Mouse (Mus musculus): ENCODE measurements around the gene Ctcf.

The Ctcf gene

DNA sequence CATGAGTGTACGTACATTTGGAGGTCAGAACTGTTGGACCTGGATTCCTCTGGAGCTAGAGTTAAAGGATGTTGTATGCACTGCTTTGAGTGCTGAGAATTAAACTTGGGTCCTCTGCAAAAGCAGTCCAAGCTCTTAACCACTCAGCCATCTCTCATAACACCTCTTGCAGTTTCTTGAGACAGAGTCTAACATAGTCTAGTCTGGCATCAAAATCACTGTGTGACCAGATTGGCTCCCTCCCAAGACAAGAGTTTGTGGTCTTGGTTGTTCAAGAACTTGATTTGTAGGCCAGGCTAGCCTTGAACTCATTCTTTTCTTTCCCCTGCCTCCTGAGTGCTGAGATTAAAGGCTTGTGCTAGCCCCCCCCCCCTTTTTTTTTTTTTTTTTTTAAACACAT lies 12.6 kb downstream of the Ctcf start:
- WGBS = 100% methylated on average over 1 of the region's 1 CpGs

DNA sequence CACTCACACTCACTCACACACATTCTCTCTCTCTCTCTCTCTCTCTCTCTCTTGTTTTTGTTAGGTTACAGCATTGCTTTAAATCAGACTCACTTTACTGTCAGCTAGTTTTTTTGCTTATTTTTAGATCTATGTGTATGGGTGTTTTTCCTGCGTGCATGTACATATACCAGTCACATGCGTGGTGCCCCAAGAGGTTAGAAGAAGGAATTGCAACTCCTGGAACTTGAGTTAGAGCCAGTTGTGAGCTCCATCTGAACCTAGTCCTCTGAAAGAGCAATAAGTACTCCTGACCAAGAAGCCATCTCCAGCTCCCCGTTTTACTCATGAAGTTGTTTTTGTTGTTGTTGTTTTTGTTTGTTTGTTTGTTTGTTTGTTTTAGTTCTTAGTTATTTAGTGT lies 24.8 kb downstream of the Ctcf start:
- 53% methylated on average over 3 of the region's 3 CpGs for WGBS

DNA sequence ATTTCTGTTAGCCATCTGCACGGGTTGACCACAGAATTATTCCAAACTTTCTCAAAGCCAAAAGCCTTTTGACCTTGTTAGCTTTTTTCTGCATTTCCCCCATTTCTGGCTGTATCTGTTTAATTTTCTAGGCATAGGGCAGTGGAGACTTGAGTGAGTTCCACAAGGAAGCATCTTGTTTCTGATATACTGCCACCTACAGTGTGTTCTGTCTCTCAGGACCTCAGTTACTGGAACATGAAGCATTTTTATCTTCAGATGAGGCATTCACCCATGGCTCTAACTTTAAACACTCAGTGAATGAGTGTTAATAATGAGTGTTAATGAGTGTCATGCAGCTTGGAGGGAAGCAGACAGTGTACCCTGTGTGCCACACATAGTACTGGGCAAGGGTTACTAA lies 41.5 kb downstream of the Ctcf start:
- 78% methylated on average over 1 of the region's 1 CpGs for WGBS

DNA sequence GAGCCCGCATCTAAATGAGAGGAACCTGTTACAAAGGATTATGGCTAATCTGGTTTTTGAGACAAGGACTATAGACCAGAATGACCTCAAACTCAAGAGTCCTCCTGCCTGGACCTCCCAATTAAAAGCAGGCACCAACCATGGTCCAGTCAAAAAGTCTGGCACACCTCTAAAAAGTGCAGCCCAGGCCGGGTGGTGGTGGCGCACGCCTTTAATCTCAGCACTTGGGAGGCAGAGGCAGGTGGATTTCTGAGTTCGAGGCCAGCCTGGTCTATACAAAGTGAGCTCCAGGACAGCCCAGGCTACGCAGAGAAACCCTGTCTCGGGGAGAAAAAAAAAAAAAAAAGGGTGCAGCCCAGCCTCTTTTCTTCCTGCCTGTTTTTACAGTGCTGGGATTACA lies 49.0 kb downstream of the Ctcf start:
- WGBS = 77% methylated on average over 7 of the region's 7 CpGs

DNA sequence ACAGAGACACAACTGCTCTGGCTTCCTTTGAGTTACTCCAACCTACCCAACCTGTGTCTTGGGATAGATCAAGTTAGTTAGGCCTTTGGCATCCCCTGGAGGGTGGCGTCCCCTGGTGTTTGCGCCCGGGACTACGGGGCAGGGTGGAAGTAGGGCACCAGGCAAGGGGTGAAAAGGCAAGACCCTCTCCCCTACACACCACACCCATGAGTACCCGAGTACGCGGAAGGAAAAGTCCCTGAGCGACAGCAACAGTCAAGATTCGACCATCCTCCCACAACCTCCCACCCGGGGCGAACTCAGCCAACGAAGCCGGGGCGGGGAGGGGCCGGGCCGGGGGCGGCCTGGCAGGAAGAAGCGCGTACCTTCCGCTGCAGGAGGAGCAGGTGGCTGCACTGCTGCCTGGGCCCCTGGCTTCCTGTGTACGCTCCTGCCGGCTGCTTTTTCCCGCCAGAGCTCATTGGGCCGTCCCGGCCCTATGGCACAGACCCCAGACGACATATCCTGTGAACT lies 49.5 kb downstream of the Ctcf start, which contains the start of gene Carmil2:
Gene Carmil2, plus strand, starts transcription at position 479 of the 513 bp plus-strand sequence.
- 8% methylated on average over 26 of the region's 26 CpGs for WGBS

DNA sequence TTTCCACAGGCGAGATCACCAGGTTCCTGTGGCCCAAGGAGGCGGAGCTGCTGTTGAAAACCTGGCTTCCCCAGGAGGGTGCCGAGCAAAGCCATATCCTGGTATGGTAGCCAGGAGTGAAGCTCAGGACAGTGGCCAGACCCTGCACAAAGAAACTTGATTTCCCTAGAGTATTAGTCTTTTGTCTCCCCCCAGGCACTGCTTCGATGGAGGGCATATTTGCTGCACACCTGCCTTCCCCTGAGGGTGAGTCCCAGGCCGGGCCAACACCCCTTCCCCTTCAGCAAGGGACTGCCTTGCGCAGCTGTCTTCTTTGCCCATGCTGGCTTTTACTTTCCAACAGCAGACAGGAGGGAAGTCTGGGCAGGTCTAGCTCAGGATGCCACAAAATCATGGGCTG lies 50.2 kb downstream of the Ctcf start:
- 67% methylated on average over 6 of the region's 6 CpGs for WGBS

DNA sequence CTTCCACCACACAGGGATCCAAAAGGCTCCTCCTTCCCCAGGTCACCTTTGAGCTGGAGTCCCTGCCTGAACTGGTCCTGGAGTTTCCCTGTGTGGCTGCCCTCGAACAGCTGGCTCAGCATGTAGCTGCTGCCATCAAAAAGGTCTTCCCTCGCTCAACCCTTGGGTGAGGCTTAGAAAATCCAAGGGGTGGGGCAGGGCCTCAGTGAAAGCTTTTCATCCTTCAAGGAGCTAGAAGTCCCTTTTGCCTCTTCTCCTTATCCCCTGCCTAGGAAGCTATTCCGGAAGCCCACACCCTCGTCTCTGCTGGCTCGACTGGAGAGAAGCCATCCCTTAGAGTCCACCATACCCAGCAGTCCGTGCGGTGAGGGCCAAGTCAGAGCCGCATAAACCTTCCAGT lies 51.1 kb downstream of the Ctcf start:
- WGBS = 77% methylated on average over 8 of the region's 8 CpGs

DNA sequence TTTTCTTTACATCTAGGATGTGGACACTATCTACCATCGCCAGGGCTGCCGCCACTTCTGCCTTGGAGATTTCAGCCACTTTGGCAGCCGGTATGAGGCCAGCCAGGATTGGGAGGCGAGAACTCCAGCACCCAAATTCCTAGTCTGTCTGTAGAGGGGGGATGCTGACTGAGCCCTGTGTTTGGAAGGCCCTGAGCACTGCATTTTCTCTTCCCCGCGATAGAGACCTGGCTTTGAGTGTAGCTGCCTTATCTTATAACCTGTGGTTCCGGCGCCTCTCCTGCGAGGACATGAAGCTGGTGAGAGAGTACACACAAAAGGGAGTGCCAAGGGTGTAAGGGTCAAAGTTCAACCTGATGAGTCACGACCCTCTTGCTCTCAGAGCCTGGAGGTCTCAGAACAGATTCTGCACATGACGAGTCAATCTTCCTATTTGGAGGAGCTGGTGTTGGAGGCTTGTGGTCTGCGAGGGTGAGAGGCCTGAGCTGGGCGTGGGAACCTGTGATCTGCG lies 51.9 kb downstream of the Ctcf start:
- 80% methylated on average over 14 of the region's 14 CpGs for WGBS

DNA sequence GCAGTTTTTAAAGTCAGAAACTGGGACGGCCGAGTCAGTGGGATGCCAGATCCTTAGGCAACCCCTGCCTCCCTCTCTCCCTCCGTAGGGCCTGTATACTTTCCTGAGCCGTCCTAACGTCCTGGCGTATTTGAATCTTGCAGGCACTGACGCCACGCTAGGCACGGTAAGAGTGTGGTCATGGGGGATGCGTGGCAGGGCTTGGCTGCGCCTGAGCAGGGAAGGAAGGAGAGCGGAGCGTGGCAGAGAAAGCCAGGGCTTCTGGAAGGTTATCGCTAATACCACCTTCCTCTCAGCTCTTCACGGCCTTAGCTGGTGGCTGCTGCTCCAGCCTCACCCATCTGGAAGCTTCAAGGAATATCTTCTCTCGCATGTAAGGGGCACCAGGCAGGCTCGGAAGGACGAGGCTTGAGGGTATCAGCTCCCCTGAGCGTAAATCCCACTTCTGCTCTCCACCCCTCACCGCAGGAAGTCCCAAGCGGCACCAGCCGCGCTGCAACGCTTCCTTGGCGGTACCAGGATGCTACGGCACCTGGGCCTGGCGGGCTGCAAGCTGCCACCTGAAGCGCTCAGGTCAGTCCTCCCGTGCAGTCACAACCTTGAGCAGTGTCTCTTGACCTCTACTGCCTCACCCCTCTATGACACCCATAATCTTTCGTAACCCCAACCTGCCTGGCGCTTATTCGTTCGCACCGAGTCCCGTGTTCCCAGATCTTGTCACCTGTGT lies 53.1 kb downstream of the Ctcf start:
- 77% methylated on average over 35 of the region's 35 CpGs for WGBS

DNA sequence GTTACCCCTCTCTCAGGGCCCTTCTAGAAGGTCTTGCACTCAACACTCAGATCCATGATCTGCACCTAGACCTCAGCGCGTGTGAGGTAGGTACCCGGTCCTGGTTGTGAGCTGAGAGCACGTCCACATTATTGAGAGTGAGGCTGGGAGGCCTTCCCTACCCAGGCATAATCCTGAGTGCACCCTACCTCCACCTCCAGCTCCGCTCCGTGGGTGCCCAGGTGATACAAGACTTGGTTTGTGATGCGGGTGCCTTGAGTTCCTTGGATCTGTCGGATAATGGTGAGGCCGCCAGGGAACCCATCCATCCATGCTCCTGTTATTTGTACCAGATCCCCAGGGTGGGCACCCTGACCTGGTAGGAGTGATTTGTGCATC lies 53.6 kb downstream of the Ctcf start:
- 95% methylated on average over 9 of the region's 9 CpGs for WGBS

DNA sequence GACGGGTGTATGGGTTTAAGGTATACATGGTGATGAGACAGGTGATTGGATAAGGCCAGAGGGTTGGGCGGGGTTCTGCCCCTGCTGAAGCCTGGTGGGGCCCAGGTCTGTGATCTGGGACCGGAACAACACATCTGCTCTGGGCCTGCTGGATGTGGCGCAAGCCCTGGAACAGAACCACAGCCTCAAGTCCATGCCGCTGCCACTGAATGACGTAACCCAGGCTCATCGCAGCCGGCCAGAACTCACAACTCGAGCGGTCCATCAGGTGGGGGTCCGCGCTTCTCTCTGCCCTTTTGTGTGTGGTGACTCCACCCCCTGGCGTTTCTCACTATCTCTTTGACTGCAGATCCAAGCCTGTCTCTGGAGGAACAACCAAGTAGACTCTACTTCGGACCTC lies 54.6 kb downstream of the Ctcf start:
- WGBS = 88% methylated on average over 14 of the region's 14 CpGs

DNA sequence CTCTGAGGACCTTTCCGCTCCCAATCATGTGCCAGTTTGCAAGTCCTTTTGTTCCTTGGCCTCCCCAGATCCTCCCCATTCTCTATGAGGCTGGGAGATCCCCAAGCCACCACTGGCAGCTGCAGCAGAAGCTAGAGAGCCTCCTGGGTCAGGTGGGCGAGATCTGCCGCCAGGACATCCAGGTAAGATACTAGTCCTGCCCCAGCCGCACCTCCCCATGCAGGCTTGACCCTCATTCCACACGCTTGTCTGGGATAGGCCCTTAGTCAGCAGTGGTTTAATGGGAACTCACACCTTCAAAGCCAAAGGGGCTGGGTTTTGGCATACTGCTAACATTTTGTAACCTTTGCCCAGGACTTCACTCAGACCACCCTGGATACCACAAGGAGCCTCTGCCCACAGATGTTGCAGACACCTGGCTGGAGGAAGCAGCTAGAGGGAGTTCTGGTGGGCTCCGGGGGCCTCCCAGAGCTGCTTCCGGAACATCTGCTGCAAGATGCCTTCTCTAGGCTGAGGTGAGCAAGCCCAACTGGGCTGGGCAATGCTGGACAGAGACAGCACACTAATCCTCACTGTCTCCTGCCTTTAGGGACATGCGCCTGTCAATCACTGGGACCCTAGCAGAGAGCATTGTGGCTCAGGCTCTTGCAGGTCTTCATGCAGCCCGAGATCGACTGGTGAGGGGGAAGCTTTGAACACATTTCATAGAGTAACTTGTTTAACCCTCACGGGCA lies 56.2 kb downstream of the Ctcf start:
- WGBS = 96% methylated on average over 11 of the region's 11 CpGs

DNA sequence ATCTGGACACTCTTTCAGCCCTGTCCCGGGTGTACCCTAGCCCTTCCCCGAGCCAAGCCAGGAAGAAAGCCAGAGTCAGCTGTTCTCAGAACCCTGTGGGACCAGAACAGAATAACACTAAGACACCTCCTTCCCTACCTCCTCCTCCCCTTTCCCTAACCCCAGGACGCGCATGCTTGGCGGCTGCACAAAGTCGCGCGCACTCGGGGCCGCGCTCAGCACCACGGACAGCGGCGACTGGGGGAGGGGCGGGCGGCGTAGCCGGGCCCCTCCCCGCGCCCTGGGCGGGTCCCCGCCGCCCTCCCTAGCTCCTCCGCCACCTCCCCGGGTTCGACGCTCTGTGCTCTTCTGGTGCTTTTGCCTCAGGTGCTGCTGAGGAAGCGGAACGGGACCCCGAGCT lies 57.3 kb downstream of the Ctcf start:
- 6% methylated on average over 30 of the region's 30 CpGs for WGBS

DNA sequence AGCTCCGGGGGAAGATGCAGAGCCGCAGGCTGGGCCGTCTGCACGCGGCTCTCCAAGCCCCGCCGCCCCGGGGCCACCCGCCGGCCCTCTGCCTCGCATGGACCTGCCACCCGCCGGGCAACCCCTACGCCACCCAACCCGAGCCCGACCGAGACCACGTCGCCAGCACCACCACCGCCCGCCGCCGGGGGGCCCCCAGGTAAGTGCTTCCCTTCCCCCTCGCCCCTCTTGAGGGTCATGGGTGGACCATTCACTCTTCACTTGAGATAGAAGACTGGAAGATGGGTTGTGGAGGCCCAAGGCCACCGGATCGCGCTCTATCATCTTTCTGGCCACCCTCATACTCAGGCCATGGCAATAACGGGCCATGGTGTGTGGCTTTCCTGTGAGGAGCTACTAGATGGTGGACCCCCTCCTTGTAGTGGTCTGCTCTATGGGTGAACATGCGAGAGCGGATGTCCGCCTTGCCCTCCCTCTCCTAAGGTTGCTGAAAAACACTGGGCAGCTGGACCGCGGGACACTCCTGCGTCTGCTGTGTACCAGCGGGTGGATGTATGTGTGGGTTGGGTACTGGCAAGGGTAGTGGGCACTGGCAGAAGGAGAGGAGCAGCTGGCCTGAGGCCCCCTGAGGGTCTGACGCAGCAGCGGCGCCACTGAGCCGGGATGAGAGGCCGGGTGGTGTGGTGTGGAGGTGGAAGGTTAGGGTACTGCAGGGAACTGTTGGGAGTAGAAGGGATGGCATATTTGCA lies 57.9 kb downstream of the Ctcf start:
- WGBS = 9% methylated on average over 40 of the region's 40 CpGs

DNA sequence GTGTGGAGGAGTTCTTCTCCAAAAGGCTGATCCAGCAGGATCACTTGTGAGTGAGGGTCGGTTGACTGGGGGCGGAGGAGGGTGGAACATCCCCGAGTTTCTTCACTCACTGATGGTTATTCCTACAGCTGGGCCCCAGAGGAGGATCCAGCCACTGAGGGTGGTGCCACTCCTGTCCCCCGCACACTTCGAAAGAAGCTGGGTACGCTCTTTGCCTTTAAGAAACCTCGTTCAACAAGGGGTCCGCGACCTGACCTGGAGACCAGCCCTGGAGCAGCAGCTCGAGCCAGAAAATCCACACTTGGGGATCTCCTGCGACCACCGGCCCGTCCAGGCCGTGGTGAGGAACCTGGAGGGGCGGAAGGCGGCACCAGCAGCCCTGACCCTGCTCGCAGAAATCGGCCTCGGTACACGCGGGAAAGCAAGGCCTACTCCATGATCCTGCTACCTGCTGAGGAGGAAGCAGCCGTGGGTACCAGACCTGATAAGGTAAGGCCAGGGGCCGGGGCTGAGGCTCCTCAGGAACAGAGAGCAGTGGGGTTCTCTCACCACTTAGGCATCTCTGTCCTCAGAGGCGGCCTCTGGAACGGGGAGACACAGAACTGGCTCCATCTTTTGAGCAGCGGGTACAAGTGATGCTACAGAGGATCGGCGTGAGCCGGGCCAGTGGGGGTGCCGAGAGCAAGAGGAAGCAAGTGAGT lies 58.9 kb downstream of the Ctcf start:
- 81% methylated on average over 30 of the region's 30 CpGs for WGBS

DNA sequence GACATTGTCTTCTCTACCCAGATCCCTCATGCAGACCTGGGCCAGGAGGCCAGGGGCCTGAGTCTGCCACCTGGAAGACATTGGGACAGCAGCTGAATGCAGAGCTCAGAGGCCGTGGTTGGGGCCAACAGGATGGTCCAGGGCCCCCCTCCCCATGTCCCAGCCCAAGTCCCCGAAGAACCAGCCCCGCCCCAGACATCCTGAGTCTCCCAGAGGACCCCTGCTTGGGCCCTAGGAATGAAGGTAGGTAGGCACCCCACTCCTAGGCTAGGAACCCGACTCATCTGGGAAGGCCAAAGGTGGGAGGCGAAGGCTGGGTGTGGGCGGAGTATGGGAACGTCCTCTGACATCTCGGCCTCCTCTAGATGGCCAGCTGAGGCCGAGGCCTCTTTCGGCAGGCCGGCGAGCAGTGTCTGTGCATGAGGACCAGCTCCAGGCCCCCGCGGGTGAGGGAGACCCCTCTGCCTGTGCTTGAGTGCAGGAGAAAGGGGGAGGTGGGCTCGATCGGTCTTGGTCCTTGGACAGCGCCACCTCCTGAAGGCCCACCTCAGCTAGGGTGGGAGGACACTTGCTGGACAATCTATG lies 60.9 kb downstream of the Ctcf start:
- 87% methylated on average over 17 of the region's 17 CpGs for WGBS

DNA sequence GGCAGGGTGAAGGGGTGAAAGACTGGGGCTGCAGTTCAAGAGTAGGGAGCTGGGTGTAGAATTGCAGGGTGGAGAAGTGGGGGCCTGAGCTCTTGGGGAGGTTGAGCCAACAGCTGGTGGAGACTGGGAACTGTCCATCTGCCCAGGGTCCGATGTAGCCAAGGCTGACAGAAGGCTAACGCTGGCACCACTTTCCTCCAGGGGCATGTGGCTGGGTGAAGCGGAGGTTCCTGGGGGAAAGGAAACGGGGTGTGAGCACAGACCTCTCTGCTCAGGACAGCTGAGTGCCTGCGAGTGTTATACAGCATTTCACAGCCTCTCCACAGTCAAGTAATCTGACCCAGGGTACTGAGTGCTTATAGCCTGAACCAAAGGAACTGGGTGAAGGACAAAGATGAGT lies 62.4 kb downstream of the Ctcf start:
- 72% methylated on average over 5 of the region's 5 CpGs for WGBS

DNA sequence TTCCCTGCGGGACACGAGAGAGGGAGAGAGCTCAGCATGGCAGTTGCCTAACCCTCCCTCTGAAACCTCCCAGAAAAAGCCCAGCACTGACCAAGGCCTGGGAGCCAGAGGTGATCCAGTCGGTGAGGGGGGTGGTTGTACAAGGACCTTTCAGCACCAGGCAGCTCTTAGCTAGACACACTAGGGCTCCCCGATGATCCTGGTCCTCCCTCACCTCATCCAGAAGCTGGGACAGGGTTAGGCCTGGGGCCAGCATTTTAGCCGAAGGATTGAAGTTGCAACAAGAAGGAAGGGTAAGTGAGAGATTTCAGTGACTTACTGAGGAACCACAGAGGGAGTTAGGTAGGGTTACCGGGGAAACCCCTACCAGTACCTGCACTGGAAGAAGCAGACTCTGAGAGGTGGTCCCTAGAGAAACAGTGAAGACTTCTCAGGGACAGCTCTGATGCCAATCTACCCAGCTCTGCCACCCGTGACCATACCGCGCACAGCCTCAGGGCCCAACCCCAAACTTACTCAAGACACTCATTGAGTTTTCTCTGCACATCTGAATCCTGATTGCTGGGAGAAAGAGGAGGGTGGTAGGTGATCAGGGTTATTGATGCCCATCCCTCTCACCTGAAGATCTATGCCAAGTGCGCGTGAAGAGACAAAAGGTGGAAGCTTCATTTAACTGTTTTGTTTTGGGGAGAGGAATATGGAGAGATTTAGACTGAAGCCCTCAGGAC lies 63.3 kb downstream of the Ctcf start:
- WGBS = 81% methylated on average over 11 of the region's 11 CpGs

DNA sequence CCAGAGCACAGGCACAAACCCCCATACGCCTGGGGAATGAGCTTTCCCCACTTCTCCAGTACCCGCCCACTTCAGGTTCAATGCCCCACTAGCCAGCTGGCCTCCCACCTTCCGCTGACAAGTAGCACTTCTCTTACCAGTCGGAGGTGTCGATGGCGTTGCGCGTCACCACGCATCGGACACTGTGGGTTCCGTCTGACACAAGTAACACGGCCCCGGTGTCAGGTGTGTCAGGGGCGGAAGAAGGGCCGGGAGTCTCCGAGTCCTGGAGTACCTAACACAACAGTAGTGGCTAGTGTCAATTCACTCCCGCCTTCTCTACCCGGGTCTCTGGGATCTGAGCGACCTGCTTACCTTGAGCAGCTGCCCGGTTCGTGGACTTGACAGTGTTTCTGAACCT lies 64.2 kb downstream of the Ctcf start:
- WGBS = under 1% methylated on average over 21 of the region's 21 CpGs

DNA sequence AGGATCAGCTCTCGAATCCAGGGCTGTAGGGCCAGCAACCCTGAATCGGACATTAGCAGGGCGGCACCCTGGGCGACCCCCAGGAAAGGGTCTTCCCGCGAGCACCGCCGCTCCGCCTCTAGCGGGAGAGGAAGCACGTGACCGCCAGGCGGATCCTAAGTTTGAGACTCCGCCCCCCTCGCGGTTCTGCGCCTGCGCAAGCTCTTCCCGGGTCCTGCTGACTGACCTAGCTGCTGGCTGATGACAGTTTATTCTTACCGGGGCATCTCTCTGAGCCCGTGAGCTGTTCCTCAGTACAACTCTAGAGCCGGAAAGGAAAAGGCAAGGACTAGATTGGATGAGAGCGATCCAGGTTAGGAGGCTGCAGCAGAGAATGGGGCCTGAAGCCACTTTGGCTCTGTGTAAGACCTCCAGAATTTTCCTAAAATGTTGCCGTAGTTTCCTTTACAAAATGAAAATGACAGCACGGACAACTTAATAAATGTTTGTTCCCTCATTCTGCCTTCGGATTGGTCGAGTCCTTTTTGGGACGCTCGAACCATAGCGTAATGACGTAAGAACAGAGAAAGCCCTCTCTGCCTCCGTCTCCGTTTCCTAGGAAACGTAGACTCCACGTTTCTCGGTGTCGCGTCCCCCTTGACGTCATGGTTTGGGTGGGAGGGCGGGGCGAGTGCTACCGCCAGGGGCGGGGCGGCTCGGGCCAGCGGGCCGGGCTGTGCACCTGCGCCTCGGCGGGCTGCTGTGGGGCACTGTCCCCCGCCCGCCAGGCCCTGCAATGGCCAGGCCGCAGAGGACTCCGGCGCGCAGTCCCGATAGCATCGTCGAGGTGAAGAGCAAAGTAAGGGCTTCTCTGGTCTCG lies 64.8 kb downstream of the Ctcf start, which contains the start of the genes Acd and Pard6a:
Gene Acd, minus strand, starts transcription at position 137 of the 859 bp plus-strand sequence.
Gene Pard6a, plus strand, starts transcription at position 183 of the 859 bp plus-strand sequence.
- WGBS = under 1% methylated on average over 60 of the region's 60 CpGs

Measured in cerebral cortex, adult 2 months (tissue).